Mouse (Mus musculus): ENCODE data around the gene Fbxo17. TPM values are rescaled to one million over a fixed set of nuclear protein-coding genes. Genes with fewer than 3 reads are reported as not detected.
A peak's percentile ranks its signal among the peaks of the same experiment; 100 is the strongest.

Gene Fbxo17
- total RNA-seq, 1 experiment = 6.6 TPM

DNA sequence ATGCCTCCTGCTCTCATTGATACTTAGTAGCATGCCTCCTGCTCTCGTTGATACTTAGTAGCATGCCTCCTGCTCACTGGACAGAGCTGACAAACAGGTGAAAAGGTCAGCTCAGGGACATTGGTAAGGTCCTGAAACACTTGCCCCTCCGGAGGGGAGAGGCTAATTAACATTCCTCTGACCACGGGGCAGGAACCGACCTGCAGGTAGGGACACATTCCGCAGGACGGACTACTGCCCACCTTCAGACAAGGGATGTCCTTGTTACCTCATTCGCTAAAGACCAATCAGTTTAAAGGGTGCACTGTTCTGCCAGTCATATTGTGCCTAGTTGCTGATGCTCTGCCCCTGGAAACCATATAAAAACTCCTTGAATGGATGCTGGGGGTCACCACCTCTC, 25.5 kb upstream of the Fbxo17 start:
- TF ChIP-seq HCFC1 (IDR thresholded peaks at IDR 0.05; ENCODE audit: borderline replicate concordance, insufficient read depth, low read length) (no peak), ZC3H11A (IDR thresholded peaks at IDR 0.05; ENCODE audit: borderline replicate concordance, low read depth, low read length) (no peak), ZNF384 (IDR thresholded peaks at IDR 0.05; ENCODE audit: low read depth, low read length) (no peak), CHD2 (IDR thresholded peaks at IDR 0.05; ENCODE audit: low read depth, low read length) (no peak), MAFK (IDR thresholded peaks at IDR 0.05; ENCODE audit: insufficient read depth, low read depth, low read length) (no peak)
- no peak overlapping the region for H3K4me3 ChIP-seq (ENCODE audit: insufficient read depth in 1 of 2, low read depth in 1 of 2, low read length in 2 of 2, poor library complexity in 1 of 2, severe bottlenecking in 1 of 2)
- no peak overlapping the region for H3K9ac ChIP-seq (ENCODE audit: insufficient read depth, low read depth, low read length, poor library complexity, severe bottlenecking)

DNA sequence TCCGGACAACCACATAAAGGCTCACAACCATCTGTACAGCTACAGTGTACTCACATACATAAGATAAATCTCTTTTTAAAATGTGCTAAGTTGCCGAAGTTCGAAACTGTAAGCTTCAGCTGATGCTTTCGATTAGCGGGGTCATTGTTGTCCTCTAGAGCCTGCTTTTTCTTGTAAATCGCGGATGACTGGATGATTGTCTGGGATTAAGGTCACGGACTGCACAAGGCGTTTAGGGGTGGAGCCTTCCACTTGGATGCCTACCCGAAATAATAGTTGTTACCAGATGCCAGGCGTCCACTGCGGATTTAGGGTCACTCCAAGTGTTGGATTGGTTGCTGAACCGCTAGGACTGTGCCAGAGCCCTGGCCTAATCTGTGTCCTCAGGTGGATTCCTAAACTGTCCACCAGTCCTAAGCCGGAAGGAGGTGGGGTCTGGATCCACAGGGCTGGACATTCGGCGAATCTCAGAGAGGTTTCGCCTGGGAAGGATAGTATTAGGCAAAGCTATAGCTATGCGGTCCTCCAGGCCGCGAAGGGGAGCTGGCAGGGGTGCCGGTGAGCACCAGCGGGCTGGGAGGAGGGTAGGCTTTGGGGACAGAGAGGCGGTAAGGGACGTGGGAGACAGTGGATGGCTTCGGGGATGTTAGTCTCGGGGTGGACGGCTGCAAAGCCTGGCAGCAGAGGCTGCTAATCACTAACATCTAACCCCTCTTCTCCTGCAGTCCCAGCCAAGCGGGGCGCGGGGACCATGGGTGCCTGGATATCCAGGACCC, 23.9 kb upstream of the Fbxo17 start, which contains the start of gene Fbxo27:
Gene Fbxo27, plus strand, starts transcription at position 305 of the 776 bp plus-strand sequence.
- peak within 1 kb of the TSS; percentile 16 for H3K27ac ChIP-seq (ENCODE audit: insufficient read depth, low read depth, low read length, poor library complexity, severe bottlenecking)

More for the DNA sequence above, 25.5 kb upstream of the Fbxo17 start:
- H3K4me1 ChIP-seq (ENCODE audit: control insufficient read depth in 2 of 2, insufficient read depth in 2 of 2, low read length in 2 of 2, poor library complexity in 1 of 2) = peaks cover 2 to 8% of the 10 kb centered on the region in 2 experiments; a peak in 3 of 4 replicates
- DNase-seq (ENCODE audit: low read depth, low spot score) = no peak
- H3K27ac ChIP-seq (ENCODE audit: insufficient read depth, low read depth, low read length, poor library complexity, severe bottlenecking) = no peak overlapping the region
- in situ Hi-C loops (cut with MboI; ENCODE audit: low sequenced_read_pairs in 2 of 2, unreplicated experiment in 2 of 2) = no loop called here
- no peaks in the 10 kb centered on the region for H3K36me3 ChIP-seq (ENCODE audit: control insufficient read depth, insufficient read depth, low read length, poor library complexity, severe bottlenecking)
- H3K9me3 ChIP-seq (ENCODE audit: control insufficient read depth, insufficient read depth, low read depth, low read length) = no peaks in the 10 kb centered on the region

DNA sequence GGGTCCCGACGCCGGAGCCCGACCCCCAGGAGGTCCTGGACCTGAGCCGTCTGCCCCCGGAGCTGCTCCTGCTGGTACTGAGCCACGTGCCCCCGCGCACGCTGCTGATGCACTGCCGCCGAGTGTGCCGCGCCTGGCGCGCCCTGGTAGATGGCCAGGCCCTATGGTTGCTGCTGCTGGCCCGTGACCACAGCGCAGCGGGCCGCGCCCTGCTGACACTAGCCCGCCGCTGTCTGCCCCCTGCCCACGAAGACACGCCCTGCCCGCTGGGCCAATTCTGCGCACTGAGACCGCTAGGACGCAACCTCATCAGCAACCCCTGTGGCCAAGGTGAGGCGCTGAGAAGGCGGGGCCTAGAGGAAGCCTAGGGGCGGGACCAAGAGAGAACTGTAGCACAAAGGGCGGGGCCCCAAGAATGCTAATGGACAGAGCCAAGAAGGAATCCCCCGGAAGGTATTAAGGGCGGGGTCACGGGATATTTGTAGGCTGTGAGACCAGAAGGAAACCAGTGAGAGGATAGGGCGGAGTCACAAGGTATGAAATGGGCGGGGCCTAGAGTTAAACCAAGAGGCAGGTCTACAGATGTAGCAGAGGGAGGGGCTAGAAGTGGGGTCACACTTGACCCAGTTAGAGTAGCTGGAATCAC, 23.2 kb upstream of the Fbxo17 start:
- in situ Hi-C loops (cut with MboI; ENCODE audit: low sequenced_read_pairs in 2 of 2, unreplicated experiment in 2 of 2) = no loop called here
- peaks cover 2 to 8% of the 10 kb centered on the region in 2 experiments; a peak in 3 of 4 replicates for H3K4me1 ChIP-seq (ENCODE audit: control insufficient read depth in 2 of 2, insufficient read depth in 2 of 2, low read length in 2 of 2, poor library complexity in 1 of 2)
- H3K9me3 ChIP-seq (ENCODE audit: control insufficient read depth, insufficient read depth, low read depth, low read length) = no peaks in the 10 kb centered on the region
- DNase-seq (ENCODE audit: low read depth, low spot score) = peak; percentile 100
- H3K9ac ChIP-seq (ENCODE audit: insufficient read depth, low read depth, low read length, poor library complexity, severe bottlenecking) = peak overlapping the region; percentile 81
- TF ChIP-seq CHD2 (IDR thresholded peaks at IDR 0.05; ENCODE audit: low read depth, low read length) (no peak), ZC3H11A (IDR thresholded peaks at IDR 0.05; ENCODE audit: borderline replicate concordance, low read depth, low read length) (no peak), MAFK (IDR thresholded peaks at IDR 0.05; ENCODE audit: insufficient read depth, low read depth, low read length) (no peak), ZNF384 (IDR thresholded peaks at IDR 0.05; ENCODE audit: low read depth, low read length) (no peak)
- H3K36me3 ChIP-seq (ENCODE audit: control insufficient read depth, insufficient read depth, low read length, poor library complexity, severe bottlenecking) = no peaks in the 10 kb centered on the region; the same call in 1 of the 2 replicates
- peak overlapping the region; percentile 16 for H3K27ac ChIP-seq (ENCODE audit: insufficient read depth, low read depth, low read length, poor library complexity, severe bottlenecking)
- H3K4me3 ChIP-seq (ENCODE audit: insufficient read depth in 1 of 2, low read depth in 1 of 2, low read length in 2 of 2, poor library complexity in 1 of 2, severe bottlenecking in 1 of 2) = peak overlapping the region; percentile 69 to 75

More for the DNA sequence above, 23.9 kb upstream of the Fbxo17 start, which contains the start of gene Fbxo27:
- in situ Hi-C loops (cut with MboI; ENCODE audit: low sequenced_read_pairs in 2 of 2, unreplicated experiment in 2 of 2) = no loop called here
- Histone ChIP-seq H3K9ac (ENCODE audit: insufficient read depth, low read depth, low read length, poor library complexity, severe bottlenecking) (peak within 1 kb of the TSS; percentile 81), H3K9me3 (ENCODE audit: control insufficient read depth, insufficient read depth, low read depth, low read length) (no peaks in the 10 kb centered on the region), H3K36me3 (ENCODE audit: control insufficient read depth, insufficient read depth, low read length, poor library complexity, severe bottlenecking) (no peaks in the 10 kb centered on the region), H3K4me1 (ENCODE audit: control insufficient read depth in 2 of 2, insufficient read depth in 2 of 2, low read length in 2 of 2, poor library complexity in 1 of 2) (peaks cover 2 to 8% of the 10 kb centered on the region in 2 experiments; a peak in 3 of 4 replicates), H3K4me3 (ENCODE audit: insufficient read depth in 1 of 2, low read depth in 1 of 2, low read length in 2 of 2, poor library complexity in 1 of 2, severe bottlenecking in 1 of 2) (peak within 1 kb of the TSS; percentile 69 to 75)
- TF ChIP-seq HCFC1 (IDR thresholded peaks at IDR 0.05; ENCODE audit: borderline replicate concordance, insufficient read depth, low read length) (0 out of 2 replicates have a peak, but pooled peaks have one; percentile 27), CHD2 (IDR thresholded peaks at IDR 0.05; ENCODE audit: low read depth, low read length) (no peak)
- DNase-seq (ENCODE audit: low read depth, low spot score) = no peak

DNA sequence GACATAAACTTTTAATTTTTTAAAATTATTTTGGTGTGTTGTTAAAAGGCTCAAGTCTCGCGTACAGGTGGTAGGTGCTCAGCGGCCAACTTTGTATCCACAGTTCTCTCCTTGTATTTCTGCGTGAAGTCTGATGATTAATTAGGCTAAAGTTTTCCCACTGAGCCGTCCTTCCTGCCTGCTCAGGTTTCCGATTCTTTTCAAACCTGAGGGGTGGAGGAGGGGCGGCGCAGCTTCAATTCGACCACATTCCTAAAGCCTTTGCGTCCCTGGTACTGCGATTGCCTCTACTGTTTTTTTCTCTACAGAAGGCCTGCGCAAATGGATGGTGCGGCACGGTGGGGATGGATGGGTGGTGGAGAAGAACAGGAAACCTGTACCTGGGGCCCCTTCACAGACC, 22.2 kb upstream of the Fbxo17 start:
- in situ Hi-C loops (cut with MboI; ENCODE audit: low sequenced_read_pairs in 2 of 2, unreplicated experiment in 2 of 2) = no loop called here
- H3K9me3 ChIP-seq (ENCODE audit: control insufficient read depth, insufficient read depth, low read depth, low read length) = no peaks in the 10 kb centered on the region
- H3K4me3 ChIP-seq (ENCODE audit: insufficient read depth in 1 of 2, low read depth in 1 of 2, low read length in 2 of 2, poor library complexity in 1 of 2, severe bottlenecking in 1 of 2) = peak overlapping the region; percentile 46 to 49
- no peak for DNase-seq (ENCODE audit: low read depth, low spot score)
- peak overlapping the region; percentile 72 for H3K27ac ChIP-seq (ENCODE audit: insufficient read depth, low read depth, low read length, poor library complexity, severe bottlenecking)
- no peaks in the 10 kb centered on the region; the same call in 1 of the 2 replicates for H3K36me3 ChIP-seq (ENCODE audit: control insufficient read depth, insufficient read depth, low read length, poor library complexity, severe bottlenecking)
- H3K4me1 ChIP-seq (ENCODE audit: control insufficient read depth in 2 of 2, insufficient read depth in 2 of 2, low read length in 2 of 2, poor library complexity in 1 of 2) = peaks cover 2 to 8% of the 10 kb centered on the region in 2 experiments; a peak in 3 of 4 replicates
- TF ChIP-seq CHD2 (IDR thresholded peaks at IDR 0.05; ENCODE audit: low read depth, low read length) = 0 out of 2 replicates have a peak, but pooled peaks have one; percentile 48
- peak; percentile 87 for TF ChIP-seq ZNF384 (IDR thresholded peaks at IDR 0.05; ENCODE audit: low read depth, low read length)
- TF ChIP-seq ZC3H11A (IDR thresholded peaks at IDR 0.05; ENCODE audit: borderline replicate concordance, low read depth, low read length) = no peak
- H3K9ac ChIP-seq (ENCODE audit: insufficient read depth, low read depth, low read length, poor library complexity, severe bottlenecking) = peak overlapping the region; percentile 22; the same call in 1 of the 2 replicates

All from ES-E14 (cell line).